27 mouse cellular contexts compared by ENCODE assay signal in the genomic region with DNA sequence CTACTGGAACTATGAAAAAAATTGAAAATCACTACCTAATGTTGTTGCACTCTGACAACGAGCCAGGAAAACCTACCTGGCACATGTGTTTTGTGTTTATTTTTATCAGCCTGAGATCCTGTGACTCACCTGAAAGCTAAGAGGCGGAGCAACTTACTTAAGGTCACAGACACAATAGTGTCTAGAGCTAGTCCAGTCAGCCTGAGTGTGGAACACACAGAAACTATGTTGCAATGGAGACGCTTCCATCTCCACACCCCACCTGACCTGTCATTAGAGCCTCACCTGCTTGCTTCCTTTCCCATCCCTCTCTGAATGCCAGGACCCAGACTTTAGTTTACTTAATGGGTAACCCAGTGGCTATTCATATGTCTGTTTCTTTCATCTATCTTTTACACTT.
DNase-seq lines count a peak whose midpoint lies in the region; ATAC-seq and TF ChIP-seq lines count a peak whose summit lies in the region.
"Had no signal": no experiment of that assay in that cellular context is flagged by ENCODE, and none has a peak within 500 bp of the region (broad histone marks: within the 10 kb centered on the region; RNA-seq: fewer than 3 reads in every experiment).

No protein-coding gene starts in this region.

- H3K4me3 ChIP-seq in intestine, embryonic 16.5 days (ENCODE audit: low read length), result no peak overlapping the region
- no peak overlapping the region for H3K4me3 ChIP-seq in intestine, embryonic 15.5 days (replicated peaks)
- no peak overlapping the region for H3K4me3 ChIP-seq in intestine, postnatal 0 days (ENCODE audit: low read depth, low read length)
- no peak overlapping the region for H3K4me3 ChIP-seq in stomach, postnatal 0 days (ENCODE audit: low read depth, low read length)
- no peak overlapping the region for H3K4me3 ChIP-seq in kidney, adult 2 months (ENCODE audit: insufficient read depth, low read depth, low read length)
- H3K4me3 ChIP-seq: embryonic facial prominence, embryonic 10.5 days; embryonic facial prominence, embryonic 12.5 days; forebrain, embryonic 10.5 days; forebrain, embryonic 12.5 days had no signal

- no peaks in the 10 kb centered on the region for H3K27me3 ChIP-seq in intestine, embryonic 16.5 days (replicated peaks; ENCODE audit: control insufficient read depth, insufficient read depth, low read length)
- H3K27me3 ChIP-seq in intestine, embryonic 15.5 days (replicated peaks), result no peaks in the 10 kb centered on the region
- H3K27me3 ChIP-seq in intestine, postnatal 0 days (replicated peaks; ENCODE audit: control insufficient read depth, insufficient read depth, low read length), result no peaks in the 10 kb centered on the region
- no peaks in the 10 kb centered on the region for H3K27me3 ChIP-seq in stomach, postnatal 0 days (ENCODE audit: control insufficient read depth, insufficient read depth, low read length)
- no peaks in the 10 kb centered on the region for H3K27me3 ChIP-seq in kidney, adult 2 months (replicated peaks; ENCODE audit: control insufficient read depth, insufficient read depth, low read length)
- H3K27me3 ChIP-seq: CH12.LX; embryonic facial prominence, embryonic 12.5 days; forebrain, embryonic 12.5 days; Patski had no signal

- TF ChIP-seq POLR2A in kidney, adult 2 months (IDR thresholded peaks at IDR 0.05; ENCODE audit: low read depth, low read length), result no peak

- H3K27ac ChIP-seq in intestine, embryonic 16.5 days (ENCODE audit: low read length), result no peak overlapping the region
- H3K27ac ChIP-seq in intestine, embryonic 15.5 days, result no peak overlapping the region
- H3K27ac ChIP-seq in intestine, postnatal 0 days (ENCODE audit: low read depth, low read length), result no peak overlapping the region
- no peak overlapping the region for H3K27ac ChIP-seq in stomach, postnatal 0 days (replicated peaks)
- H3K27ac ChIP-seq in kidney, adult 2 months (ENCODE audit: insufficient read depth, low read depth, low read length), result no peak overlapping the region
- H3K27ac ChIP-seq: embryonic facial prominence, embryonic 10.5 days; embryonic facial prominence, embryonic 12.5 days; forebrain, embryonic 10.5 days; forebrain, embryonic 12.5 days had no signal

- no peak for TF ChIP-seq EP300 in stomach, postnatal 0 days (optimal IDR thresholded peaks at IDR 0.05)

- H3K9ac ChIP-seq in intestine, embryonic 16.5 days (ENCODE audit: low read depth, low read length), result no peak overlapping the region
- H3K9ac ChIP-seq in intestine, embryonic 15.5 days, result no peak overlapping the region
- H3K9ac ChIP-seq in intestine, postnatal 0 days (ENCODE audit: low read depth, low read length), result no peak overlapping the region
- H3K9ac ChIP-seq in stomach, postnatal 0 days (ENCODE audit: low read length), result no peak overlapping the region
- H3K9ac ChIP-seq: embryonic facial prominence, embryonic 12.5 days; forebrain, embryonic 12.5 days had no signal

- no peak overlapping the region for H3K4me2 ChIP-seq in intestine, embryonic 16.5 days (ENCODE audit: low read depth, low read length)
- no peak overlapping the region for H3K4me2 ChIP-seq in intestine, embryonic 15.5 days (replicated peaks)
- H3K4me2 ChIP-seq in intestine, postnatal 0 days (replicated peaks; ENCODE audit: low read depth), result no peak overlapping the region
- H3K4me2 ChIP-seq in stomach, postnatal 0 days (replicated peaks; ENCODE audit: low read depth), result no peak overlapping the region
- H3K4me2 ChIP-seq: embryonic facial prominence, embryonic 12.5 days; forebrain, embryonic 12.5 days had no signal

- peak; percentile 61 for DNase-seq in testis, postnatal 14 days (ENCODE audit: low spot score)
- DNase-seq in testis, postnatal 10 days (ENCODE audit: low spot score), result no peak
- peak; percentile 28 for DNase-seq in stomach, postnatal 0 days (ENCODE audit: low spot score)
- DNase-seq in kidney, adult 2 months, result no peak
- DNase-seq in lung, postnatal 4 days, result no peak
- DNase-seq: adrenal gland, adult 8-10 months; adrenal gland, postnatal 14 days; adrenal gland, postnatal 36 days; B cell, adult 2 months; cerebellum, adult 11-12 months; cerebellum, adult 2 months; cerebellum, adult 9-10 months; cerebellum, postnatal 10 days; cerebellum, postnatal 25 days had no signal

- ATAC-seq in intestine, embryonic 16.5 days, result peak; percentile 40
- no peak; the same call in 1 of the 2 replicates for ATAC-seq in intestine, embryonic 15.5 days
- ATAC-seq in intestine, postnatal 0 days, result peak; percentile 79
- ATAC-seq in stomach, postnatal 0 days (ENCODE audit: low FRiP score, low TSS enrichment), result peak; percentile 83
- ATAC-seq: activated CD4-positive, CD25-positive, alpha-beta regulatory T cell, adult 4 months; CD4-positive, CD25-positive, alpha-beta regulatory T cell, adult 4 months; forebrain, embryonic 14.5 days; forebrain, embryonic 16.5 days; Patski had no signal

- no peaks in the 10 kb centered on the region for H3K9me3 ChIP-seq in intestine, embryonic 16.5 days (ENCODE audit: control insufficient read depth, low read length)
- no peaks in the 10 kb centered on the region for H3K9me3 ChIP-seq in intestine, embryonic 15.5 days
- H3K9me3 ChIP-seq in intestine, postnatal 0 days (ENCODE audit: control insufficient read depth), result no peaks in the 10 kb centered on the region
- no peaks in the 10 kb centered on the region for H3K9me3 ChIP-seq in stomach, postnatal 0 days (ENCODE audit: control insufficient read depth, low read length)
- H3K9me3 ChIP-seq: embryonic facial prominence, embryonic 10.5 days; embryonic facial prominence, embryonic 12.5 days; forebrain, embryonic 10.5 days; forebrain, embryonic 12.5 days had no signal

- TF ChIP-seq CTCF in intestine, postnatal 0 days (IDR thresholded peaks at IDR 0.05; ENCODE audit: low read depth), result no peak
- no peak for TF ChIP-seq CTCF in stomach, postnatal 0 days (IDR thresholded peaks at IDR 0.05; ENCODE audit: low read depth)
- no peak for TF ChIP-seq CTCF in kidney, adult 2 months (conservative IDR thresholded peaks at IDR 0.05; ENCODE audit: insufficient read depth, insufficient read length, low read depth, low read length)

- 74% methylated on average over 3 of the region's 3 CpGs for WGBS in intestine, embryonic 16.5 days
- WGBS in intestine, embryonic 15.5 days, result 70% methylated on average over 3 of the region's 3 CpGs
- 63% methylated on average over 3 of the region's 3 CpGs for WGBS in intestine, postnatal 0 days
- 64% methylated on average over 3 of the region's 3 CpGs for WGBS in stomach, postnatal 0 days
- 75% methylated on average over 3 of the region's 3 CpGs for WGBS in kidney, adult 2 months

- peaks cover 8% of the 10 kb centered on the region; the same call in 1 of the 2 replicates for H3K4me1 ChIP-seq in intestine, embryonic 16.5 days (ENCODE audit: control insufficient read depth, insufficient read depth, low read length)
- no peaks in the 10 kb centered on the region; the same call in 1 of the 2 replicates for H3K4me1 ChIP-seq in intestine, embryonic 15.5 days (replicated peaks)
- no peaks in the 10 kb centered on the region; the same call in 1 of the 2 replicates for H3K4me1 ChIP-seq in intestine, postnatal 0 days (replicated peaks; ENCODE audit: control insufficient read depth, insufficient read depth, low read length)
- H3K4me1 ChIP-seq in stomach, postnatal 0 days (replicated peaks; ENCODE audit: control insufficient read depth, insufficient read depth), result no peaks in the 10 kb centered on the region
- no peaks in the 10 kb centered on the region; the same call in 1 of the 2 replicates for H3K4me1 ChIP-seq in kidney, adult 2 months (ENCODE audit: control insufficient read depth, insufficient read depth, low read length)

- H3K36me3 ChIP-seq in intestine, embryonic 16.5 days (ENCODE audit: control insufficient read depth, insufficient read depth, low read length), result no peaks in the 10 kb centered on the region
- no peaks in the 10 kb centered on the region for H3K36me3 ChIP-seq in intestine, embryonic 15.5 days
- no peaks in the 10 kb centered on the region for H3K36me3 ChIP-seq in intestine, postnatal 0 days (ENCODE audit: control insufficient read depth, insufficient read depth)
- no peaks in the 10 kb centered on the region for H3K36me3 ChIP-seq in stomach, postnatal 0 days (ENCODE audit: control insufficient read depth, insufficient read depth, low read length)
- H3K36me3 ChIP-seq in kidney, adult 2 months (ENCODE audit: control insufficient read depth, insufficient read depth, low read length), result no peaks in the 10 kb centered on the region
- H3K36me3 ChIP-seq: embryonic facial prominence, embryonic 10.5 days; embryonic facial prominence, embryonic 12.5 days; forebrain, embryonic 10.5 days; forebrain, embryonic 12.5 days had no signal

Comparison
In these comparisons a context has a peak if more than half of its experiments do, and no peak if none do; other contexts are left out.
1. DNase-seq: peak in testis, postnatal 14 days (single experiment) and stomach, postnatal 0 days (single experiment); none in testis, postnatal 10 days (single experiment), kidney, adult 2 months (single experiment) and lung, postnatal 4 days (0 of 2).